Mouse (Mus musculus) megakaryocyte, embryonic 14.5 days (primary cell): ENCODE data around the gene Arf3.

Experiments
- FLI1 ChIP-seq: IDR thresholded peaks from 2 replicates; pipeline ENCODE4 v1.6.1; 2012; ENCODE audit warnings: low read length, inconsistent platforms, mixed read lengths
- GATA1 ChIP-seq: IDR thresholded peaks from 3 replicates; pipeline ENCODE4 v1.6.1; 2012; ENCODE audit warnings: mixed read lengths, low read length, inconsistent platforms, borderline replicate concordance

GRCm38 (mm10) chr15:98714230-98714652 is 48.8 kb downstream of the Arf3 start:
- TF ChIP-seq FLI1, result no peak
- no peak for TF ChIP-seq GATA1
